Mouse (Mus musculus) myocyte (in vitro differentiated cells): ENCODE data around the gene Kank1. TPM values are rescaled to one million over a fixed set of nuclear protein-coding genes. Genes with fewer than 3 reads are reported as not detected.

Source experiments
- H3K27me3 ChIP-seq: one replicate; pipeline ENCODE4 v1.6.1; 2011; ENCODE audit not compliant: control insufficient read depth, insufficient read depth, insufficient read length
- H3K36me3 ChIP-seq: one replicate; pipeline ENCODE4 v1.6.1; 2011; ENCODE audit not compliant: control insufficient read depth, insufficient read depth
- H3K4me2 ChIP-seq: one replicate; pipeline ENCODE4 v1.6.1; 2011; ENCODE audit warnings: low read depth, control low read depth
- H3K4me3 ChIP-seq: one replicate; pipeline ENCODE4 v1.5.1; 2011; ENCODE audit warnings: mild to moderate bottlenecking, control low read depth, moderate library complexity
- H3K79me2 ChIP-seq: one replicate; pipeline ENCODE4 v1.6.1; 2011; ENCODE audit not compliant: control insufficient read depth, insufficient read depth
- H3ac ChIP-seq: one replicate; pipeline ENCODE4 v1.6.1; 2011; ENCODE audit not compliant: control insufficient read depth, insufficient read length
- CEBPB ChIP-seq: IDR thresholded peaks from 2 replicates; pipeline ENCODE4 v1.6.1; 2011; ENCODE audit warnings: mild to moderate bottlenecking, moderate library complexity; ENCODE audit not compliant: poor library complexity, insufficient read depth, severe bottlenecking
- E2F4 ChIP-seq: IDR thresholded peaks from one replicate; pipeline ENCODE4 v1.6.1; 2011; ENCODE audit warnings: mild to moderate bottlenecking, control low read depth, moderate library complexity; ENCODE audit not compliant: insufficient read depth
- MAX ChIP-seq: IDR thresholded peaks from one replicate; pipeline ENCODE4 v1.6.1; 2011; ENCODE audit warnings: low read depth, mild to moderate bottlenecking, control low read depth
- MYOD1 ChIP-seq, 3 experiments: IDR thresholded peaks; one replicate each; pipeline ENCODE4 v1.6.1; 2011; ENCODE audit warnings: control low read depth in 2 of 3, low read depth in 2 of 3, mild to moderate bottlenecking in 2 of 3, moderate library complexity in 1 of 3; ENCODE audit not compliant: insufficient read length in 2 of 3, control insufficient read depth in 1 of 3
- MYOG ChIP-seq, 3 experiments: IDR thresholded peaks; one replicate each; pipeline ENCODE4 v1.6.1; 2011; ENCODE audit warnings: control low read depth in 2 of 3, low read depth in 2 of 3, mild to moderate bottlenecking in 2 of 3; ENCODE audit not compliant: insufficient read length in 2 of 3, control insufficient read depth in 1 of 3, insufficient read depth in 1 of 3
- POLR2A ChIP-seq: IDR thresholded peaks from one replicate; pipeline ENCODE4 v1.6.1; 2011; ENCODE audit warnings: low read depth, mild to moderate bottlenecking, control low read depth, moderate library complexity; ENCODE audit not compliant: insufficient read length
- POLR2AphosphoS2 ChIP-seq: IDR thresholded peaks from one replicate; pipeline ENCODE4 v1.6.1; 2011; ENCODE audit warnings: low read depth, control low read depth; ENCODE audit not compliant: insufficient read length
- REST ChIP-seq: IDR thresholded peaks from one replicate; pipeline ENCODE4 v1.6.1; 2011; ENCODE audit warnings: mild to moderate bottlenecking, control low read depth, moderate library complexity; ENCODE audit not compliant: insufficient read depth, insufficient read length
- SRF ChIP-seq: IDR thresholded peaks from one replicate; pipeline ENCODE4 v1.6.1; 2011; ENCODE audit warnings: low read depth; ENCODE audit not compliant: control insufficient read depth, insufficient read length
- TCF12 ChIP-seq: IDR thresholded peaks from one replicate; pipeline ENCODE4 v1.6.1; 2011; ENCODE audit warnings: mild to moderate bottlenecking, control low read depth; ENCODE audit not compliant: poor library complexity, insufficient read depth, severe bottlenecking
- TCF3 ChIP-seq: IDR thresholded peaks from one replicate; pipeline ENCODE4 v1.6.1; 2011; ENCODE audit warnings: low read depth, control low read depth; ENCODE audit not compliant: insufficient read length
- USF1 ChIP-seq: IDR thresholded peaks from one replicate; pipeline ENCODE4 v1.6.1; 2011; ENCODE audit warnings: low read depth, mild to moderate bottlenecking, control low read depth, moderate library complexity
- polyA plus RNA-seq: library from polyadenylated mRNA; unstranded; fragments of >200 nt; fragmentation: generic; extraction: Trizol; gene quantifications from one replicate; pipeline ENCODE4 v1.2.1, GENCODE M21; 2012; ENCODE audit warnings: missing spikeins

The Kank1 gene
- polyA plus RNA-seq, 1 experiment = 4.3 TPM

DNA sequence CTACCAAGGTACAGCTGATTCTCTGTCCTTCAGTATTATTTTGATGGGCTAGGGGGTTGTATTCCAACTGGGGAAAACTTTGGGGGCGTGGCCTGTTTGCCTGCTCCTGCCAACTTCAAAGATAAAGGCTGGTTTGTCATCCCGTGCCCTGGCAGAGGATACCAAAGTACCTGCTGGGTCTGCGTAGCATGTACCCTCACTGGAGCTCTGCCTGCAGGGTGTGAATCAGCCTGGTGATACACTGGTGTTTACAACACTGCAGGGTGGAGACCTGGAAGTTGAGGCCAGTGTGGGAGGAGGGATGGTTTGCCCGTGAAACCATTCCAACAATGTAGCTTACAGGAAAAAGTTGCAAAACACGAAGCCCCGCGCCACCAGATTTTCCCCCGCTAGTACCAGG lies 149.2 kb downstream of the Kank1 start:
- no peak overlapping the region for H3K4me3 ChIP-seq

DNA sequence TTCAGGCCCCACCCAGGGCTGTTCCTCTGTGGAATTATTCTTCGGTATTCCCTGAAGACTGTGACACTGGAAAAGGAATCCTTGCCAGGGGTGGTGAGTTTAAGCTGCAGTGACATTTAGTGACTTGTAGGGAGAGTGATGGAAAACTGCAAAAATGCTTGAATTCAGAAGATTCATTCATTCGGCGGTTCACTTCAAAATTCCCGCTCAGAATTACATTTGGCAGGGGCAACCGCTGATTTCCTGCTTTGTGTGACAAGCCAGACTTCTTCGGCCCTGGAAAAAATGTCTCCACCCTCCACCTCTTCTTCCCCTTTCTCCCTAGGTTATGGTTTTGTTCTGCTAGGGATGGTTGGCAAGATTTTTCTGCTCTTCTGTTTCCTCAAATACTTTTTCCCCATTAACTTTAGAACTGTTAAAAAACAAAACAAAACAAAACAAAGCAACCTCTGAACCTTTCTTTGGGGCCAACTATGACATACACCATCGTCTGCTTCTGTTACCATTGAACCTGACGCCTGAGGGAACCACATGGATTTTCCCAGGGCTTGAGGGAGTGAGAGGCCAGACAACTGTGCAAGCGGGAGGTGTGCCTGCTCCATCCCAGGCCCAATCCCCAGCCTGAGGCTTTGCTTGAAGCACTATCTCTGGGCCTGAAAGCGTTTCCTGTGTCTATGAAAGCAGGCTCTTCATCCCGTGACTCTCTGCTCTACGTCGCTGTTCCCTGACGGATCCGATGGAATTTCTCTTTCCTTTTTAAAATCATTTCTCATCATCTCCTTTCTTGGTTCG lies 150.1 kb downstream of the Kank1 start:
- peak overlapping the region; percentile 57 for H3K4me2 ChIP-seq
- no peak overlapping the region for H3K4me3 ChIP-seq
- H3K79me2 ChIP-seq = no peaks in the 10 kb centered on the region
- TF ChIP-seq POLR2A (no peak), POLR2AphosphoS2 (no peak), CEBPB (no peak), E2F4 (no peak), TCF3 (no peak), MYOD1 (IDR thresholded peaks at IDR 0.05; ENCODE audit: control insufficient read depth in 1 of 3, insufficient read length in 2 of 3, low read depth in 2 of 3) (no peak), MAX (no peak), USF1 (no peak), TCF12 (no peak), MYOG (IDR thresholded peaks at IDR 0.05; ENCODE audit: control insufficient read depth in 1 of 3, insufficient read depth in 1 of 3, insufficient read length in 2 of 3, low read depth in 2 of 3) (no peak), SRF (no peak), REST (no peak)
- no peaks in the 10 kb centered on the region for H3K27me3 ChIP-seq
- H3K36me3 ChIP-seq = no peaks in the 10 kb centered on the region
- H3ac ChIP-seq = no peak overlapping the region

More for the DNA sequence above, 149.2 kb downstream of the Kank1 start:
- Histone ChIP-seq H3K27me3 (no peaks in the 10 kb centered on the region), H3K36me3 (no peaks in the 10 kb centered on the region), H3ac (no peak overlapping the region), H3K4me2 (peak overlapping the region; percentile 57), H3K79me2 (no peaks in the 10 kb centered on the region)
- TF ChIP-seq TCF3 = no peak
- peak in 1 of 3 experiments; percentile 7 for TF ChIP-seq MYOG (IDR thresholded peaks at IDR 0.05; ENCODE audit: control insufficient read depth in 1 of 3, insufficient read depth in 1 of 3, insufficient read length in 2 of 3, low read depth in 2 of 3)

DNA sequence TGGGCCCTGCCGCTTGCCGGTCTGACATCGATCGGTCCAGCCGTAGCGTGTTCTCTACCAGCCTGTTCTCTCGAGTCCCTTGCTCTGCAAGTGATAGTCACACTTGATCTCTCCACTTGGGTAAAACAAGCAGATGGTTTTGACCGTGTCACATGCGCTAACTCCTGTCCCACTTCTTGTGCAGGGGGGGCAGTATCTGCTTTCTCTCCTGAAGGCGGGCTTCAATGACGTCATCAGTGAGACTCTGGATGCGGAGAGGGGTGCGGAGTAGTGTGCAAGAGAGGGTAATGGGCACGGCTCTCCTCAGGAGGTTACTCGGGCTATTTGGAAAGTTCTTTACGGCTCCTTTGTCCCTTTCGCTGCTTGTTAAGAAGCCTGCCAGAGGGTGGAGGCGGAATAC lies 151.1 kb downstream of the Kank1 start:
- no peaks in the 10 kb centered on the region for H3K79me2 ChIP-seq
- H3K4me2 ChIP-seq = peak overlapping the region; percentile 2
- no peaks in the 10 kb centered on the region for H3K36me3 ChIP-seq
- TF ChIP-seq MAX (no peak), TCF12 (no peak), SRF (no peak), E2F4 (no peak), REST (no peak), USF1 (no peak), CEBPB (no peak), MYOD1 (IDR thresholded peaks at IDR 0.05; ENCODE audit: control insufficient read depth in 1 of 3, insufficient read length in 2 of 3, low read depth in 2 of 3) (no peak), POLR2AphosphoS2 (no peak), POLR2A (no peak)
- no peaks in the 10 kb centered on the region for H3K27me3 ChIP-seq
- no peak overlapping the region for H3ac ChIP-seq
- no peak overlapping the region for H3K4me3 ChIP-seq

DNA sequence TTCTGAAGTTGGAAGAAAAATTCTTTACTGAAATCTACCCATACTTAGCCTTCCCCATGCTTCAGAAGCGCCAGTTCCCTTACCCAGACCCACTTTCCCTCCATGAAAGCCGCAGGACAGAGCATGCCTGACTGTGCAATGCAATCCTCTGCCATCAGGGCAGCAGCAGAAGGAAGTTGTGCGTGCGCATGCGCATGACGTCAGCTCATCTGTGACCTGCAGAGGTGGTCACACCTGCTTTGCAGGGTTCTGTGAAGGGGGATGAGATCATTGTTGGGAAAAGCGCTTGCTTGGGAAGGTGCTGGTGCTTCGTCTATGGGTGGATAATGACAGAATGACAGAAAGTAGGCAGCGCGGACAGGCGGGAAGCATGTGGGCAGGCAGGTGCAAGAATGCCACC lies 155.4 kb downstream of the Kank1 start:
- Histone ChIP-seq H3K4me3 (no peak overlapping the region), H3K36me3 (no peaks in the 10 kb centered on the region), H3K79me2 (no peaks in the 10 kb centered on the region), H3K27me3 (no peaks in the 10 kb centered on the region), H3ac (no peak overlapping the region), H3K4me2 (no peak overlapping the region)
- TF ChIP-seq TCF3 = no peak
- TF ChIP-seq USF1 = no peak
- no peak for TF ChIP-seq REST
- no peak for TF ChIP-seq CEBPB
- no peak for TF ChIP-seq POLR2A
- no peak for TF ChIP-seq SRF
- TF ChIP-seq TCF12 = no peak
- TF ChIP-seq MYOG (IDR thresholded peaks at IDR 0.05; ENCODE audit: control insufficient read depth in 1 of 3, insufficient read depth in 1 of 3, insufficient read length in 2 of 3, low read depth in 2 of 3) = no peak
- no peak for TF ChIP-seq MAX
- TF ChIP-seq POLR2AphosphoS2 = no peak
- TF ChIP-seq MYOD1 (IDR thresholded peaks at IDR 0.05; ENCODE audit: control insufficient read depth in 1 of 3, insufficient read length in 2 of 3, low read depth in 2 of 3) = no peak
- TF ChIP-seq E2F4 = no peak

DNA sequence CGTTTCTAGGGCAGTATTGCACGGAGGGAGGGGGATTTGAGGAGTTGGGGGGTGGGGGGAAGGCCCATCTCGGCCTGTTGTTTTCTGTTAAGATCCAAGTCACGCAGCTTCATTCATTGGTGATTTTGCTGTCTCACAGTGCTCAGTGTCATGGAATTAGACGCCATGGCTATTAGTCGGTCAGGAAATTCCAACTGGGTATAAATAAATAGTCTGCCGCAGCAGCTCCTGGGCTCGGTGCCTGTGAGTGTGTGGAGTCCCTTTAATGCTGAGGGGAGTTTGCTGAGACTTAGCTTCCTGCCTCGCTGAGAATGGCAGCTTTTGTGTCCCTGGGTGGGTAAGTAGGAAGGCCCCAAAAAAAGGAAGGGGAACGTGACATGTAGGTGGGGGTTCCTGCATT lies 158.3 kb downstream of the Kank1 start:
- no peak overlapping the region for H3K4me2 ChIP-seq
- TF ChIP-seq MAX (no peak), MYOD1 (IDR thresholded peaks at IDR 0.05; ENCODE audit: control insufficient read depth in 1 of 3, insufficient read length in 2 of 3, low read depth in 2 of 3) (no peak), TCF12 (no peak), POLR2AphosphoS2 (no peak), USF1 (no peak), MYOG (IDR thresholded peaks at IDR 0.05; ENCODE audit: control insufficient read depth in 1 of 3, insufficient read depth in 1 of 3, insufficient read length in 2 of 3, low read depth in 2 of 3) (no peak), CEBPB (no peak), SRF (no peak), POLR2A (no peak)
- no peak overlapping the region for H3ac ChIP-seq
- H3K79me2 ChIP-seq = no peaks in the 10 kb centered on the region
- H3K36me3 ChIP-seq = no peaks in the 10 kb centered on the region
- H3K4me3 ChIP-seq = no peak overlapping the region
- H3K27me3 ChIP-seq = no peaks in the 10 kb centered on the region
